Comparison of ENCODE assay signal across 12 mouse cellular contexts in genomic region chr4:16852670-16853069, GRCm38 (mm10).
DNase-seq lines count a peak whose midpoint lies in the region; ATAC-seq lines count a peak whose summit lies in the region.
"Had no signal": no experiment of that assay in that cellular context is flagged by ENCODE, and none has a peak within 500 bp of the region (broad histone marks: within the 10 kb centered on the region; RNA-seq: fewer than 3 reads in every experiment).

No protein-coding gene starts in this region.

- no peaks in the 10 kb centered on the region for H3K27me3 ChIP-seq in forebrain, embryonic 16.5 days (replicated peaks; ENCODE audit: control insufficient read depth, insufficient read depth, low read length)
- H3K27me3 ChIP-seq: liver, embryonic 12.5 days; midbrain, embryonic 12.5 days; Patski had no signal

- WGBS in forebrain, embryonic 16.5 days, result 77% methylated on average over 4 of the region's 4 CpGs

- ATAC-seq in forebrain, embryonic 16.5 days, result peak; percentile 72
- ATAC-seq: liver, embryonic 12.5 days; Patski had no signal

- DNase-seq in cerebellum, postnatal 14 days, result peak; percentile 1 to 5
- no peak for DNase-seq in cerebellum, postnatal 36 days
- DNase-seq in layer of hippocampus, adult 8-10 months (ENCODE audit: low spot score in 2 of 2), result peak; percentile 23 to 25
- DNase-seq in right cerebral cortex, adult 18-20 months, result peak; percentile 68
- DNase-seq in Muller cell, postnatal 12 days (ENCODE audit: inconsistent ontology term), result no peak
- DNase-seq in cerebellum, adult 11-12 months, result no peak
- DNase-seq in heart, adult 11 months, result no peak
- DNase-seq: lung, postnatal 14 days had no signal

- no peaks in the 10 kb centered on the region for H3K36me3 ChIP-seq in forebrain, embryonic 16.5 days (ENCODE audit: control insufficient read depth, insufficient read depth)
- H3K36me3 ChIP-seq: liver, embryonic 12.5 days; midbrain, embryonic 12.5 days had no signal

- H3K4me3 ChIP-seq in forebrain, embryonic 16.5 days (replicated peaks; ENCODE audit: low read length), result no peak overlapping the region
- H3K4me3 ChIP-seq: liver, embryonic 12.5 days; midbrain, embryonic 12.5 days had no signal

- no peaks in the 10 kb centered on the region for H3K9me3 ChIP-seq in forebrain, embryonic 16.5 days (ENCODE audit: control insufficient read depth, low read length)
- H3K9me3 ChIP-seq: liver, embryonic 12.5 days; midbrain, embryonic 12.5 days had no signal

- no peak overlapping the region for H3K9ac ChIP-seq in forebrain, embryonic 16.5 days (replicated peaks; ENCODE audit: low read depth, low read length)
- H3K9ac ChIP-seq: liver, embryonic 12.5 days; midbrain, embryonic 12.5 days had no signal

- H3K27ac ChIP-seq in forebrain, embryonic 16.5 days (ENCODE audit: low read length), result no peak overlapping the region
- H3K27ac ChIP-seq: liver, embryonic 12.5 days; midbrain, embryonic 12.5 days had no signal

- no peak overlapping the region for H3K4me2 ChIP-seq in forebrain, embryonic 16.5 days (ENCODE audit: low read length)
- H3K4me2 ChIP-seq: liver, embryonic 12.5 days; midbrain, embryonic 12.5 days had no signal

- H3K4me1 ChIP-seq in forebrain, embryonic 16.5 days (replicated peaks; ENCODE audit: control insufficient read depth, insufficient read depth, low read length), result no peaks in the 10 kb centered on the region
- H3K4me1 ChIP-seq: liver, embryonic 12.5 days; midbrain, embryonic 12.5 days had no signal

Comparison
In these comparisons a context has a peak if more than half of its experiments do, and no peak if none do; other contexts are left out.
1. DNase-seq: peak in cerebellum, postnatal 14 days (2 of 2), layer of hippocampus, adult 8-10 months (2 of 2) and right cerebral cortex, adult 18-20 months (single experiment); none in cerebellum, postnatal 36 days (0 of 2), Muller cell, postnatal 12 days (single experiment), cerebellum, adult 11-12 months (single experiment) and heart, adult 11 months (single experiment).